Mouse (Mus musculus): Measurements from ENCODE around the gene Cdk5r1.

Gene Cdk5r1

DNA sequence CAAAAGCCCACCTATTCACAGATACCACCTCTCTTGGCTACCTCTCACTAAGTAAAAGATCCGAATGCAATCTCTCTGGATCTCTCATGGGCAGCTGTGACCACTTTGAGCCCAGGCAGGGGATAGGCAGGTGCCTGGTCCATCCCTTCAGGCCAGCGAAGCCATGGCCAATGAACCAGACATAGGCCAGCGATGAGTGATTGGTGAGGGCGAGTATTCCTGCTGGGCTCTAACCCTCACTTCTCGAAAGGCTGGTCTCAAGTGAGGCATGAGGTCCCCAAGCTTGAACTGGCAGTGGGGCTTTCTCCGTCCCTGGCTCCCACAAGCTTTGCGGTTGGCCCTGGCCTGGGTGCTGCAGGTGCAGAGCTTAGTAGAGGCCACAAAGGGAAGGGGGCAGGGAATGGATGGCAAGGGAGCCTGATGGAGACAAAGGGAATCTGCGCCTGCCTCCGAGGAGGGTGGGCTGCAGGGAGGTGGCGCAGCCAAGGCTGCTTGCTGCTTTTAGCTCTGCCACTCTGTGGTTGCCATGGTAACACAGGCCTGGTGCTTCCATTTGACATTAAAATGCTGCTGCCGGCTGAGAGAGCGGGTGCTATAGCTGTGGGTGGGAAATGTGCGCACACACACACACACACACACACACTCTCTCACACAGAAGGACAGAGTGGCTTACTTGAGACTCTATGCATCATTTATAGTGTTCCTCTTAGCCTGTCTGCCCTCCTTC lies 27.1 kb downstream of the Cdk5r1 start:
- peak; percentile 98 for DNase-seq (ENCODE audit: low read depth, low spot score)

DNA sequence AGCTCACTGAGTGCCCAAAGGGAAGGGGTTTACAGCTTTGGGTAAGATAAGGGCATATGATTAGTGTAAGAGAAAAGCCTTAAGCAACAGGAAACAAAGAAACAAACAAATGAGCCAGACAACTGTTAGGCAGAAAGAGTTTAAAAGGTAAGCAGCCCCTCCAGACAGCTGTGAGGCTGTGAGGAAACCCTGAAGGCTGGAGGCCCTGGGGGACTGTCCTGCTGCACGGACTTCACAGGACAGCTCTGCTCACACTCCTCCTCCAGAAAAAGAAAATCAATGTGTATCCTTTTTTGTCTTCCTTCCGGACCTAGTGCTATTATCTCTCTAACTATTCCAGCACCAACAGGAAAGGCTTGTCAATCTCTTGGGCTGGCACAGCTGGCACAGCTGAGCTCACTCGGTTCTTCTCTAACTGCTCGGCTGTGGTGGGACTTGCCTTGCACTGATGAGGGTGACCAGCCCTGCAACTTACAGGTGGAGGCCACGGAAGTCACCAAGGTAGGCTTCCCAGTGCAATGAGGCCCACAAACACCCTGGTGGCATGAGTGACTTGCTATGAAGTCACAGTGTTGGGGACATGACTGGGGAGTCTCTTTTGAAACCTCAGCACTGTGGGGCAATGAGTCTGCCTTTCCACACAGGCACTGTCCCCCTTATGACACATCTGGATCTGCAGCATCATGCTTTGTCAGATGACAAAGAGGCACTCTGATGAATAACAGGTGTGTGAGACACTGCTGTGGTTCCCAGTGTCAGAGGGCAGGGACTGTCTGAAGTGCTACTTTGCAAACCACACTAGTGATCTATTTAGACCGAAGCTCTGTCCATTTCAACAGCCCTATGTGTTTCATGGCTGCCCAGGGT lies 27.9 kb downstream of the Cdk5r1 start:
- peak; percentile 45 for DNase-seq (ENCODE audit: low read depth, low spot score)

DNA sequence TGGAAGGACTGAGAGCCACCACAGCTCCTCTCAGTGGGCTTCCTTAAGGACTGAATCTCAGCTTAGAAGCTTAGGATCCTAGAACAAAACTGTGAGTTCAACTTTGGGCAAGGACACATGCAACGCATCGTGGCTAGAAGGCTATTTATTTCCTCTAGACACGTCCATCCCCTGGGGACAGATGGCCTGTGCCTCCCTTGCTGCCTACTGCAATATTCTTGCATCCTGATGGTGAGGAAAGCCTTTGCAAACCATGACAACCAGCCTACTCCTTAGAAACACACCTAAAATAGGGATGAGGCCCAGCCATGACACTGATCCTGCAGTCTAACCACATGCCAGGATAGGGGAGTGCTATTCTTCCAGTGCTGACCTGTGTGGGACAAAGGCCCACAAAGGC lies 28.8 kb downstream of the Cdk5r1 start:
- peak; percentile 87 for DNase-seq (ENCODE audit: low read depth, low spot score)

GRCm38 (mm10) chr11:80506483-80506882 lies 29.7 kb downstream of the Cdk5r1 start:
- no peak for DNase-seq (ENCODE audit: low read depth, low spot score)

DNA sequence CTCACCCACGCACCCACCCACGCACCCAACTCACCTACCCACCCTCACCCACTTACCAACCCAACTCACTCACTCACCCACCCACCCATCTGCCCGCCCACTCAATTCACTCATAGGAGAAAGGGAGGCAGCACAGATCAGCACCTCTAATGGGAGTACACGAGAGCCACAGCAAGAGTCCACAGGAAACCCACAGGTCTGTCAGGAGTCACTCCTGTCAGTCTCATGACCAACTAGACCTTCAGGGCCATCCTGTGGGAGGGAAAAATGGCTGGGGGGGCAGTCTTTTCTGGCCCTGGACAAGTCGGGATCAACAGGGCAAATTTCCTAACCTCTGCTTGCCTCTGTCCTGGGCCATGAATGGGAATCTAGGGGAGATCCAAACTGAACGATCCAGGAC lies 31.0 kb downstream of the Cdk5r1 start:
- no peak for DNase-seq (ENCODE audit: low read depth, low spot score)

DNA sequence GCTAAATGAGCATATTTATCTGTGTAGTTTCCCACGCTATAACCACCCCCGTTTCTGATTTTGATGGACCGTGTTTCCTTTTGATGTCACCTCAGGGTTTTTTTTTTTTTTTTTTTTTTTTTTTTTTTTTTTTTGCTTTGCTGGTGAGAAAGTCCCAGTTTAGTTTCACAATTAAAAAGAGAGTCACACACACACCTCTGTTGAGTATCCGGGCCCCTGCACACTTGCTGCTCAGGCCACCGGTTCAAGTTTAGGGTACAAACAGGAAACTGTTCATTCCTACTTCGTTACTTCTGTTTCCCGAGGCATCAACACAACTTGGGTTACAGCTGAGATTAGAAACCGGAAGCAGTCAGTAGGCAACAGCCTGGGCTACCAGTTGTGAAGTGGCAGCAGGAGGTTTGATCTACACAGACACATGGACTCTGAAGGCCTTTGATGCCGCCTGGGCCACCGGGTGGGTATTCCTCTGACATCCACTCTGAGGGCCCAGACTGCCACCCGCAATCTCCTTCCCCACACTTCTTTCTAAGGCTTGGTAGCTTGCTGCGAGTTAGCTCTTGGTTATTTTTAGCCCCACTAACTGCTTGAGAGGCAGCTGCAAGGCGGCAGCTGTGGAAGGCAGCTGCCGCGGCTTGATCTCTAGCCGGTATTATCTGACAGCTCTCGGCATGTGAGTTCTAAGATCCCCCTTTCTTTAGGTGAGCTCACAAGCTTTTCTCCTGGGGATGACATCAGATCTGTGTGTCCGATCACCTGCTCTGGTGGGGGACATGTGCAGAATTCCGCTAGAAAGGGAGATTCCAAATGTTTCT lies 31.7 kb downstream of the Cdk5r1 start:
- peak; percentile 75 for DNase-seq (ENCODE audit: low read depth, low spot score)

DNA sequence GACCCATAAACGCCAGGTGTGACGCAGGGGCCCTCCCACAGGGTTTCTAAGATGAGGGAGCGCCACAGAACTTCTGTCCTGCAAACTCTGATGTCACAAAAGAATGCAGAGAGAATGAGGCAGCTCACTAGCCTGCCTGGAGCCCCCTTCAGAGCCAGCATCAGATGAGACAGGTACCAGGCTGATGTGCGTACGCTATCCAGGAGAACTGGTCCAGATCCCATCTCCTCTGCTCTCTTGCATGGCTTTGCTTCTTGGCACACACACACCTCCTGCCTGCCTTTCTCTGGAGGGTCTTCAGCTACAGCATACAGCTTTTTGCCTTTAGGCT lies 32.3 kb downstream of the Cdk5r1 start:
- no peak for DNase-seq (ENCODE audit: low read depth, low spot score)

DNA sequence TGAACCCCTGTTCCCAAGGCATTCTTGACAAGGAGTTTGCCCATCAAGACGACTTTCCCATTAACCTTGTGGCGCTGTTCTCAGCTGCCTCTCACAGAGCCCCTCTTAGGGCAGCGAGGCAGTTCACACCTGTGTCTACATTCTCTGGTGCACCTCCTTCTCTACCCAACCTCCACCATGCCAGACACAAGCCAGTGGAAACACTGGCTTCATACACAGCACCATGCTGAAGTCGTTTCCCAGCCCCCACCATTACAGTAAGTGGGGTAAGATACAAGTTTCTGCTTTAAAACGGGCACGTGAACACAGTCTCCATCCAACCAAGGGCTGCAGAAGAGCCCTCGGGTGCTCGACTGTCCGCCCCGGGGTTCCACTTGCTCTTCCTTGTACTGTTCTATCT lies 33.3 kb downstream of the Cdk5r1 start:
- DNase-seq (ENCODE audit: low read depth, low spot score), result no peak

GRCm38 (mm10) chr11:80512313-80513056 lies 35.7 kb downstream of the Cdk5r1 start:
- DNase-seq (ENCODE audit: low read depth, low spot score), result peak; percentile 13

- DNase-seq (ENCODE audit: low read depth, low spot score), result peak; percentile 16
Measured at GRCm38 (mm10) chr11:80513796-80514195, 37.0 kb downstream of the Cdk5r1 start.

- no peak for DNase-seq (ENCODE audit: low read depth, low spot score)
Measured at GRCm38 (mm10) chr11:80515346-80515745, 38.5 kb downstream of the Cdk5r1 start.

GRCm38 (mm10) chr11:80515895-80516294 lies 39.1 kb downstream of the Cdk5r1 start:
- peak; percentile 46 for DNase-seq (ENCODE audit: low read depth, low spot score)

GRCm38 (mm10) chr11:80518421-80519367 lies 41.9 kb downstream of the Cdk5r1 start:
- peak; percentile 98 for DNase-seq (ENCODE audit: low read depth, low spot score)

- peak; percentile 50 for DNase-seq (ENCODE audit: low read depth, low spot score)
Measured at GRCm38 (mm10) chr11:80521148-80521547, 44.3 kb downstream of the Cdk5r1 start.

DNA sequence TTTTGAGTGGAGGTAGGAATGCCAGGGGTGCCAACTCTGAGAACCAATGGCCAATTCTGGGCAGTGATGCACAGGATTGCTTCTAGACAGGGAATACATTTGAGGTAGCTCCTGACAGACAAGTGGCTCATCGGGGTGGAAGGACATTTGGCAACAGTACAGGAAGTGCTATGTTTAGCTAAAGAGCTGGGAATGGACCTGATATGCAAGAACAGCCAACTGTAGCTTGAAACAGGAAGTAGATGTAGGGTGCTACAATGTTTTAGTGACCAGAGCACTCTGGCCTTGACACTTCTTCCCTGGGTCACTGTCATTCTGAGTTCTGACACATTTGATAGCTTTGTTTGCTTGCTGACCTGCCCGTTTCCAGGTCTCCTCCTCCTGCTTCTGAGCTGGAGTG lies 46.0 kb downstream of the Cdk5r1 start:
- DNase-seq (ENCODE audit: low read depth, low spot score), result peak; percentile 41

- no peak for DNase-seq (ENCODE audit: low read depth, low spot score)
Measured at GRCm38 (mm10) chr11:80523410-80523809, 46.6 kb downstream of the Cdk5r1 start.

- no peak for DNase-seq (ENCODE audit: low read depth, low spot score)
Measured at GRCm38 (mm10) chr11:80524213-80524612, 47.4 kb downstream of the Cdk5r1 start.

GRCm38 (mm10) chr11:80527697-80528096 lies 50.9 kb downstream of the Cdk5r1 start:
- DNase-seq (ENCODE audit: low read depth, low spot score), result no peak

GRCm38 (mm10) chr11:80529149-80529548 lies 52.3 kb downstream of the Cdk5r1 start:
- no peak for DNase-seq (ENCODE audit: low read depth, low spot score)
